40 mouse cellular contexts compared by ENCODE assay signal in the genomic region with DNA sequence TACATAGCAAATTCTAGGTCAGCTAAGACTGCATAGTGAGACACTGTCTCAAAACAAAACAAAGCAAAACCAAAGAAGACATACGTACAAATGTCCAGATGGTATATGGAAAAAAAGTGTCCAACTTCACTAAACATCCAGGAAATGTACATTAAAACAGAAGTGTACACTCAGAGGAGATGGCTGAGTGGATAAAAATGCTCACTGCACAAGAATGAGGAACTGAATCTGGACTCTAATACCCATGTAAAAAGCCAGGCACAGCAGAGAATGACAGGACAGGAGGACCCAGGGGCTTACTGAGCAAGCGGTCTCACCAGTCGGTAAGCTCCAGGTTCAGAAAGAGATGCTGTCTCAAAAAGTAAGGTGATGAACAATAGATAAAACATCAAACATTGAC. TPM values are rescaled to one million over a fixed set of nuclear protein-coding genes. Genes with fewer than 3 reads are reported as not detected.
DNase-seq lines count a peak whose midpoint lies in the region; ATAC-seq and TF ChIP-seq lines count a peak whose summit lies in the region.
"Had no signal": no experiment of that assay in that cellular context is flagged by ENCODE, and none has a peak within 500 bp of the region (broad histone marks: within the 10 kb centered on the region; RNA-seq: fewer than 3 reads in every experiment).

No protein-coding gene starts in this region.

- ATAC-seq in common myeloid progenitor, adult 5-6 weeks (replicated peaks; ENCODE audit: low read depth, poor library complexity, severe bottlenecking): peak; percentile 72
- peak; percentile 71 for ATAC-seq in megakaryocyte progenitor cell, adult 5-6 weeks (replicated peaks; ENCODE audit: poor library complexity)
- no peak for ATAC-seq in frontal cortex, adult (ENCODE audit: low TSS enrichment)
- ATAC-seq: forebrain, embryonic 16.5 days; hindbrain, postnatal 0 days; intestine, embryonic 15.5 days; midbrain, embryonic 13.5 days had no signal

- DNase-seq in 416B (ENCODE audit: low read depth): peak; percentile 56
- peak; percentile 61 for DNase-seq in CH12.LX (ENCODE audit: extremely low read depth)
- DNase-seq in cerebellum, adult 8-10 months: no peak
- DNase-seq in left cerebral cortex, adult 2 months (ENCODE audit: extremely low spot score in 1 of 2, low spot score in 2 of 2): no peak
- DNase-seq in gastrocnemius, postnatal 10 days: no peak
- DNase-seq: adrenal gland, postnatal 25 days; cerebellum, adult 2 months; cerebellum, postnatal 25 days; heart, postnatal 14 days; kidney, adult 2 months; kidney, postnatal 10 days; retina, postnatal 1 day; right cerebral cortex, postnatal 25 days; thymus, postnatal 14 days had no signal

- no peaks in the 10 kb centered on the region for H3K79me2 ChIP-seq in CH12.LX (replicated peaks; ENCODE audit: control insufficient read depth, extremely low read depth, insufficient read depth, poor library complexity, severe bottlenecking)

- no peak for TF ChIP-seq POLR2A in CH12.LX (IDR thresholded peaks at IDR 0.05; ENCODE audit: low read depth, low read length)

- H3K4me1 ChIP-seq in CH12.LX (ENCODE audit: control insufficient read depth in 1 of 2, insufficient read depth in 2 of 2): peaks cover 2 to 43% of the 10 kb centered on the region in 2 experiments; a peak in 3 of 4 replicates

- H3K4me3 ChIP-seq in CH12.LX (replicated peaks in 1 of 3; ENCODE audit: low read depth in 2 of 3, low read length in 2 of 3, poor library complexity in 1 of 3): no peak overlapping the region
- H3K4me3 ChIP-seq in left cerebral cortex, adult 2 months: no peak overlapping the region
- H3K4me3 ChIP-seq: embryonic facial prominence, embryonic 12.5 days; forebrain, embryonic 10.5 days; hindbrain, embryonic 12.5 days; intestine, embryonic 15.5 days; limb, embryonic 13.5 days; lung, embryonic 15.5 days; midbrain, embryonic 13.5 days had no signal

- intact Hi-C loops in left cerebral cortex, adult 2 months (cut with DNase I): no loop called here

- TF ChIP-seq CTCF in CH12.LX (conservative IDR thresholded peaks at IDR 0.05 in 1 of 2, IDR thresholded peaks at IDR 0.05 in 1 of 2; ENCODE audit: low read depth in 2 of 2, low read length in 2 of 2): no peak
- TF ChIP-seq CTCF in left cerebral cortex, adult 2 months (IDR thresholded peaks at IDR 0.05): no peak

- H3K27ac ChIP-seq in CH12.LX (ENCODE audit: insufficient read depth, low read depth): no peak overlapping the region
- no peak overlapping the region for H3K27ac ChIP-seq in left cerebral cortex, adult 2 months
- H3K27ac ChIP-seq: embryonic facial prominence, embryonic 12.5 days; forebrain, embryonic 10.5 days; hindbrain, embryonic 12.5 days; hindbrain, postnatal 0 days; intestine, embryonic 15.5 days; limb, embryonic 13.5 days; lung, embryonic 15.5 days; midbrain, embryonic 13.5 days had no signal

- in situ Hi-C loops in CH12.LX (cut with MboI; ENCODE audit: low pct_ligation_motif_present, low pct_unique_long_range_greater_than_20kb, low sequenced_read_pairs): loop anchor here (5.0 kb wide), 1 partner anchor 37 kb away; a partner anchor contains a TSS

- no peak overlapping the region for H3K4me2 ChIP-seq in CH12.LX (ENCODE audit: insufficient read depth, low read depth, poor library complexity, severe bottlenecking)
- H3K4me2 ChIP-seq: embryonic facial prominence, embryonic 12.5 days; hindbrain, embryonic 12.5 days; intestine, embryonic 15.5 days; limb, embryonic 13.5 days; liver, embryonic 11.5 days; lung, embryonic 15.5 days; midbrain, embryonic 13.5 days had no signal

- dilution Hi-C loops in CH12.LX (cut with MboI; ENCODE audit: extremely low pct_ligation_motif_present, extremely low pct_unique_long_range_greater_than_20kb, low sequenced_read_pairs): no loop called here

- H3K9ac ChIP-seq in CH12.LX (ENCODE audit: insufficient read depth, low read depth): no peak overlapping the region
- H3K9ac ChIP-seq: embryonic facial prominence, embryonic 12.5 days; hindbrain, embryonic 12.5 days; intestine, embryonic 15.5 days; limb, embryonic 13.5 days; lung, embryonic 15.5 days; midbrain, embryonic 13.5 days had no signal

- H3K9me3 ChIP-seq in CH12.LX (replicated peaks; ENCODE audit: low read length): peaks cover 3% of the 10 kb centered on the region
- H3K9me3 ChIP-seq: embryonic facial prominence, embryonic 12.5 days; forebrain, embryonic 10.5 days; G1E; hindbrain, embryonic 12.5 days; intestine, embryonic 15.5 days; limb, embryonic 13.5 days; lung, embryonic 15.5 days; midbrain, embryonic 13.5 days had no signal

- H3K27me3 ChIP-seq in CH12.LX (replicated peaks): no peaks in the 10 kb centered on the region
- H3K27me3 ChIP-seq: embryonic facial prominence, embryonic 12.5 days; hindbrain, embryonic 12.5 days; intestine, embryonic 15.5 days; limb, embryonic 13.5 days; lung, embryonic 15.5 days; midbrain, embryonic 13.5 days had no signal

- TF ChIP-seq RAD21 in CH12.LX (IDR thresholded peaks at IDR 0.05; ENCODE audit: low read depth, low read length): no peak; the same call in none of the 2 replicates

- peak; percentile 93 for TF ChIP-seq EP300 in CH12.LX (IDR thresholded peaks at IDR 0.05; ENCODE audit: low read length)

- H3K36me3 ChIP-seq in CH12.LX (replicated peaks in 1 of 2; ENCODE audit: control insufficient read depth in 1 of 2, insufficient read depth in 1 of 2, low read length in 1 of 2): no peaks in the 10 kb centered on the region
- H3K36me3 ChIP-seq: embryonic facial prominence, embryonic 12.5 days; forebrain, embryonic 10.5 days; G1E; hindbrain, embryonic 12.5 days; intestine, embryonic 15.5 days; limb, embryonic 13.5 days; lung, embryonic 15.5 days; midbrain, embryonic 13.5 days had no signal

TF ChIP-seq in CH12.LX, 34 proteins besides CTCF, POLR2A, EP300 and RAD21 (continues in another document):
- TF ChIP-seq ETS1 (conservative IDR thresholded peaks at IDR 0.05; ENCODE audit: low read depth, low read length) (0 out of 2 replicates have a peak, but pooled peaks have one; percentile 10), ZC3H11A (IDR thresholded peaks at IDR 0.05; ENCODE audit: low read depth, low read length) (no peak), JUND (conservative IDR thresholded peaks at IDR 0.05; ENCODE audit: low read depth, low read length) (no peak), JUN (IDR thresholded peaks at IDR 0.05; ENCODE audit: insufficient read depth, low read depth, low read length) (0 out of 2 replicates have a peak, but pooled peaks have one; percentile 16), E2F4 (IDR thresholded peaks at IDR 0.05; ENCODE audit: insufficient replicate concordance, low read depth, low read length) (no peak), HCFC1 (IDR thresholded peaks at IDR 0.05; ENCODE audit: low read depth, low read length) (no peak), ZMIZ1 (IDR thresholded peaks at IDR 0.05; ENCODE audit: low read depth, low read length) (no peak), TCF12 (IDR thresholded peaks at IDR 0.05; ENCODE audit: low read depth, low read length) (no peak), BHLHE40 (IDR thresholded peaks at IDR 0.05; ENCODE audit: low read depth, low read length) (no peak), GABPA (IDR thresholded peaks at IDR 0.05; ENCODE audit: insufficient replicate concordance, low read depth, low read length) (no peak), MXI1 (IDR thresholded peaks at IDR 0.05; ENCODE audit: low read depth, low read length) (0 out of 2 replicates have a peak, but pooled peaks have one; percentile 17), MAX (IDR thresholded peaks at IDR 0.05; ENCODE audit: low read length) (no peak), USF1 (IDR thresholded peaks at IDR 0.05; ENCODE audit: low read depth, low read length) (no peak), ZNF384 (IDR thresholded peaks at IDR 0.05; ENCODE audit: low read depth, low read length) (no peak; the same call in 1 of the 2 replicates), TBP (conservative IDR thresholded peaks at IDR 0.05; ENCODE audit: low read depth, low read length) (peak; percentile 72; the same call in 1 of the 2 replicates), IRF4 (IDR thresholded peaks at IDR 0.05; ENCODE audit: low read depth, low read length) (peak; percentile 87), PAX5 (IDR thresholded peaks at IDR 0.05; ENCODE audit: low read length) (no peak), ZKSCAN1 (IDR thresholded peaks at IDR 0.05; ENCODE audit: borderline replicate concordance, low read depth, low read length) (no peak), CHD2 (IDR thresholded peaks at IDR 0.05; ENCODE audit: low read length) (no peak), MAFK (IDR thresholded peaks at IDR 0.05; ENCODE audit: insufficient replicate concordance, low read length) (no peak), NELFE (IDR thresholded peaks at IDR 0.05; ENCODE audit: low read depth, low read length) (no peak), POLR2AphosphoS2 (IDR thresholded peaks at IDR 0.05; ENCODE audit: low read depth, low read length) (no peak), MYC (IDR thresholded peaks at IDR 0.05; ENCODE audit: low read depth, low read length) (no peak), UBTF (IDR thresholded peaks at IDR 0.05; ENCODE audit: low read depth, low read length) (no peak)

RNA-seq across cellular contexts. Expression of a gene that starts 5.3 kb away (rescaled TPM):
- total RNA-seq in CH12.LX (2012; rRNA removed) (46.3 and 53.8 TPM in 2 replicates), CH12.LX (2014; rRNA removed) (31.7 and 32.6 TPM in 2 replicates)
- polyA plus RNA-seq in CH12.LX (2012; ENCODE audit: insufficient read length, low read depth): 30.3 and 32.5 TPM in 2 replicates
- 42.0 and 47.0 TPM in 2 replicates for total RNA-seq in common myeloid progenitor, adult 5-6 weeks (2017)
- 31.2 and 32.4 TPM in 2 replicates for total RNA-seq in megakaryocyte progenitor cell, adult 5-6 weeks (2015)
- total RNA-seq in megakaryocyte progenitor cell, adult 5-6 weeks (2017): 54.5 and 59.0 TPM in 2 replicates
- total RNA-seq in left cerebral cortex, adult 2 months (2021): 10 to 100 TPM; 67.3 to 72.7 TPM
- 10 to 100 TPM; 45.6 to 50.1 TPM for total RNA-seq in gastrocnemius, postnatal 10 days (2021)

RNA-seq across cellular contexts. Expression of a gene that starts 20.0 kb away (rescaled TPM):
- total RNA-seq in CH12.LX (2012; rRNA removed): not detected in 2 replicates
- total RNA-seq in CH12.LX (2014; rRNA removed): not detected in 2 replicates
- polyA plus RNA-seq in CH12.LX (2012; ENCODE audit: insufficient read length, low read depth): not detected in 2 replicates
- not detected in 2 replicates for total RNA-seq in common myeloid progenitor, adult 5-6 weeks (2017)
- not detected in 2 replicates for total RNA-seq in megakaryocyte progenitor cell, adult 5-6 weeks (2015)
- not detected in 2 replicates for total RNA-seq in megakaryocyte progenitor cell, adult 5-6 weeks (2017)
- total RNA-seq in left cerebral cortex, adult 2 months (2021): not detected
- total RNA-seq in gastrocnemius, postnatal 10 days (2021): not detected
- total RNA-seq: adrenal gland, adult 18-20 months; adrenal gland, postnatal 25 days; G1E; gastrocnemius, adult 8-10 months; heart, postnatal 14 days; hindbrain, postnatal 0 days; left cerebral cortex, adult 18-20 months; left cerebral cortex, postnatal 36 days; megakaryocyte-erythroid progenitor cell, adult 5-6 weeks had no signal
- polyA plus RNA-seq: C2C12; cerebellum, adult 2 months; embryonic facial prominence, embryonic 12.5 days; forebrain, embryonic 10.5 days; forebrain, embryonic 16.5 days; G1E; gonadal fat pad, adult 2 months; heart, embryonic 14.5 days; hindbrain, embryonic 12.5 days; hindbrain, postnatal 0 days; intestine, embryonic 15.5 days; kidney, adult 2 months; large intestine, adult 2 months; limb, embryonic 13.5 days; liver, embryonic 11.5 days; liver, embryonic 16.5 days; lung, embryonic 15.5 days; midbrain, embryonic 13.5 days; neural tube, embryonic 14.5 days; stomach, embryonic 16.5 days had no signal

RNA-seq across cellular contexts. Expression of a gene that starts 37.6 kb away (rescaled TPM):
- total RNA-seq in CH12.LX (2012; rRNA removed) (34.6 and 37.2 TPM in 2 replicates), CH12.LX (2014; rRNA removed) (25.1 and 26.0 TPM in 2 replicates)
- 50.4 and 52.9 TPM in 2 replicates for polyA plus RNA-seq in CH12.LX (2012; ENCODE audit: insufficient read length, low read depth)
- total RNA-seq in common myeloid progenitor, adult 5-6 weeks (2017): 18.8 and 22.0 TPM in 2 replicates
- 15.3 and 19.6 TPM in 2 replicates for total RNA-seq in megakaryocyte progenitor cell, adult 5-6 weeks (2015)
- 16.2 and 23.7 TPM in 2 replicates for total RNA-seq in megakaryocyte progenitor cell, adult 5-6 weeks (2017)
- 10 to 100 TPM; 18.7 to 21.3 TPM for total RNA-seq in left cerebral cortex, adult 2 months (2021)
- total RNA-seq in gastrocnemius, postnatal 10 days (2021): 10 to 100 TPM; 13.7 to 16.5 TPM

Comparison
In these comparisons a context has a peak if more than half of its experiments do, and no peak if none do; other contexts are left out.
1. DNase-seq: peak in 416B (single experiment) and CH12.LX (single experiment); none in cerebellum, adult 8-10 months (single experiment), left cerebral cortex, adult 2 months (0 of 2) and gastrocnemius, postnatal 10 days (single experiment).